Mouse (Mus musculus): ENCODE measurements around the gene Creb5.
A peak's percentile ranks its signal among the peaks of the same experiment; 100 is the strongest.

Gene Creb5

GRCm38 (mm10) chr6:53710560-53710959 is 423.5 kb downstream of the Creb5 start:
- no peak for DNase-seq

GRCm38 (mm10) chr6:53713152-53713551 is 426.1 kb downstream of the Creb5 start:
- DNase-seq, result no peak

GRCm38 (mm10) chr6:53714908-53715321 is 427.8 kb downstream of the Creb5 start:
- DNase-seq, result no peak

GRCm38 (mm10) chr6:53716013-53716412 is 428.9 kb downstream of the Creb5 start:
- no peak for DNase-seq

- DNase-seq, result no peak
Measured at GRCm38 (mm10) chr6:53720009-53720408, 432.9 kb downstream of the Creb5 start.

GRCm38 (mm10) chr6:53721595-53721994 is 434.5 kb downstream of the Creb5 start:
- peak; percentile 54 for DNase-seq

- DNase-seq, result no peak
Measured at GRCm38 (mm10) chr6:53722694-53723093, 435.6 kb downstream of the Creb5 start.

- DNase-seq, result no peak
Measured at GRCm38 (mm10) chr6:53730487-53730886, 443.4 kb downstream of the Creb5 start.

GRCm38 (mm10) chr6:53730996-53731485 is 444.0 kb downstream of the Creb5 start:
- DNase-seq, result no peak

- no peak for DNase-seq
Measured at GRCm38 (mm10) chr6:53733546-53733945, 446.5 kb downstream of the Creb5 start.

- DNase-seq, result no peak
Measured at GRCm38 (mm10) chr6:53733999-53734398, 446.9 kb downstream of the Creb5 start.

- no peak for DNase-seq
Measured at GRCm38 (mm10) chr6:53735696-53736095, 448.6 kb downstream of the Creb5 start.

- no peak for DNase-seq
Measured at GRCm38 (mm10) chr6:53738206-53738605, 451.1 kb downstream of the Creb5 start.

- no peak for DNase-seq
Measured at GRCm38 (mm10) chr6:53741222-53741621, 454.2 kb downstream of the Creb5 start.
